In the genomic region with DNA sequence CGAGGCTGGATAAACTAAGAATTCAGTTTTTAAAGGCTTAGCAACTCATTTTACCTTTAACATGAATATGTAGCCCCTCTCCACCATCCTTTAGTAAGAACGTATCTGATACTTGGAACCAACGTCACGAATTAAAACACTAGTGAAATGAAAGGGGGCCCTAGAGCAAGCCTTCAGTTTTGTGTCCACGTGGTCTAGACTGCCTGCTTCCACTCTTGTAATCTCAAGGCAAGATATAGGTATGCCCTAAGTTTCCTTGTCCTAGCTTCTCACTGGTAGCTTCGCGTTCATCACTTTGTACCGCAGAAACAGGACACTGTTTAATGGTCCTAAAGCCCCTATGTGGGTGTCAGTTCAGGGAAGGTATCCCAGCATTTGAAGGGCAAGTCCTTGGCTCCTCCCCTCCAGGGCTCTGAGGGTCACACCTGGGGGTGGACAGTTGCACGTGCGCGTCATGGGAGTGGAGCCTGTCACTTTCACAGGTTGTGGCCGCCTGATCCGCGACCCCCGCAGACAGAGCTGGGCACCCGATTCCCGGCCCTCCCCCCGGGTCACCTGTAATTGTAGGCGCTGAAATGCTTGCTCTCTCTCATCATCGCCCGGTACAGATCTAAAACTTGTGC, we compare ENCODE assay signal across 8 mouse cellular contexts. TPM values are rescaled to one million over a fixed set of nuclear protein-coding genes. Genes with fewer than 3 reads are reported as not detected.
DNase-seq lines count a peak whose midpoint lies in the region; ATAC-seq and TF ChIP-seq lines count a peak whose summit lies in the region.

No protein-coding gene starts in this region.

- TF ChIP-seq CTCF in lung, postnatal 0 days (IDR thresholded peaks at IDR 0.05), result no peak

- in situ Hi-C loops in ES-E14 (cut with MboI; ENCODE audit: low sequenced_read_pairs in 2 of 2, unreplicated experiment in 2 of 2), result no loop called here

- H3K27me3 ChIP-seq in forebrain, embryonic 13.5 days, result no peaks in the 10 kb centered on the region
- no peaks in the 10 kb centered on the region for H3K27me3 ChIP-seq in lung, postnatal 0 days (replicated peaks; ENCODE audit: insufficient read depth, low read length)

- no peaks in the 10 kb centered on the region for H3K36me3 ChIP-seq in ES-E14 (ENCODE audit: control insufficient read depth, insufficient read depth, low read length, poor library complexity, severe bottlenecking)
- no peaks in the 10 kb centered on the region for H3K36me3 ChIP-seq in forebrain, embryonic 13.5 days (ENCODE audit: poor library complexity, severe bottlenecking)
- H3K36me3 ChIP-seq in lung, postnatal 0 days (ENCODE audit: insufficient read depth, low read length), result no peaks in the 10 kb centered on the region

- TF ChIP-seq EP300 in lung, postnatal 0 days (IDR thresholded peaks at IDR 0.05), result no peak

- peak overlapping the region; percentile 72 to 88 for H3K4me3 ChIP-seq in ES-E14 (ENCODE audit: insufficient read depth in 1 of 2, low read depth in 1 of 2, low read length in 2 of 2, poor library complexity in 1 of 2, severe bottlenecking in 1 of 2)
- peak overlapping the region; percentile 73 for H3K4me3 ChIP-seq in forebrain, embryonic 13.5 days
- peak overlapping the region; percentile 79 for H3K4me3 ChIP-seq in lung, postnatal 0 days (ENCODE audit: low read depth, low read length)

- no peaks in the 10 kb centered on the region for H3K9me3 ChIP-seq in ES-E14 (ENCODE audit: control insufficient read depth, insufficient read depth, low read depth, low read length)
- no peaks in the 10 kb centered on the region for H3K9me3 ChIP-seq in forebrain, embryonic 13.5 days (replicated peaks)
- no peaks in the 10 kb centered on the region for H3K9me3 ChIP-seq in lung, postnatal 0 days (ENCODE audit: low read length)

- no peak overlapping the region for H3K27ac ChIP-seq in ES-E14 (ENCODE audit: insufficient read depth, low read depth, low read length, poor library complexity, severe bottlenecking)
- H3K27ac ChIP-seq in forebrain, embryonic 13.5 days, result no peak overlapping the region
- H3K27ac ChIP-seq in lung, postnatal 0 days (ENCODE audit: low read length), result peak overlapping the region; percentile 91; the same call in 1 of the 2 replicates

- 7% methylated on average over 21 of the region's 21 CpGs for WGBS in forebrain, embryonic 13.5 days
- WGBS in lung, postnatal 0 days, result 6% methylated on average over 21 of the region's 21 CpGs

- DNase-seq in ES-E14 (ENCODE audit: low read depth, low spot score), result peak; percentile 30
- peak; percentile 49 for DNase-seq in heart, postnatal 4 days
- DNase-seq in layer of hippocampus, postnatal 14 days (ENCODE audit: low spot score in 2 of 2), result peak; percentile 22 to 29
- peak; percentile 51 for DNase-seq in lung, postnatal 0 days (ENCODE audit: low spot score)
- DNase-seq in retina, embryonic 14.5 days (ENCODE audit: low spot score), result peak; percentile 38
- DNase-seq in thymus, postnatal 36 days, result peak; percentile 20 to 49

- peak overlapping the region; percentile 91 for H3K4me2 ChIP-seq in forebrain, embryonic 13.5 days
- H3K4me2 ChIP-seq in lung, postnatal 0 days (replicated peaks; ENCODE audit: low read depth, low read length), result peak overlapping the region; percentile 65

- no peaks in the 10 kb centered on the region; a peak in 2 of 4 replicates for H3K4me1 ChIP-seq in ES-E14 (ENCODE audit: control insufficient read depth in 2 of 2, insufficient read depth in 2 of 2, low read length in 2 of 2, poor library complexity in 1 of 2)
- H3K4me1 ChIP-seq in forebrain, embryonic 13.5 days, result peaks cover 19% of the 10 kb centered on the region
- no peaks in the 10 kb centered on the region for H3K4me1 ChIP-seq in lung, postnatal 0 days (ENCODE audit: insufficient read depth, low read depth, low read length)

- peak; percentile 33 for ATAC-seq in cerebellum, adult (ENCODE audit: insufficient number of reproducible peaks, low FRiP score, low TSS enrichment)
- peak; percentile 20 for ATAC-seq in forebrain, embryonic 13.5 days
- ATAC-seq in lung, postnatal 0 days, result no peak

- peak overlapping the region; percentile 80 for H3K9ac ChIP-seq in ES-E14 (ENCODE audit: insufficient read depth, low read depth, low read length, poor library complexity, severe bottlenecking)
- H3K9ac ChIP-seq in forebrain, embryonic 13.5 days, result peak overlapping the region; percentile 78
- peak overlapping the region; percentile 54 for H3K9ac ChIP-seq in lung, postnatal 0 days (replicated peaks; ENCODE audit: low read depth)

TF ChIP-seq in ES-E14, 5 proteins besides CTCF, POLR2A, EP300 and RAD21:
- TF ChIP-seq ZNF384 (IDR thresholded peaks at IDR 0.05; ENCODE audit: low read depth, low read length) (no peak), MAFK (IDR thresholded peaks at IDR 0.05; ENCODE audit: insufficient read depth, low read depth, low read length) (no peak), CHD2 (IDR thresholded peaks at IDR 0.05; ENCODE audit: low read depth, low read length) (no peak), ZC3H11A (IDR thresholded peaks at IDR 0.05; ENCODE audit: borderline replicate concordance, low read depth, low read length) (no peak), HCFC1 (IDR thresholded peaks at IDR 0.05; ENCODE audit: borderline replicate concordance, insufficient read depth, low read length) (no peak)
TF ChIP-seq in ES-E14: peak in this region for 0.

RNA-seq across cellular contexts. Expression of gene Fars2, which starts 0.6 kb away (rescaled TPM):
- 22.0 and 34.2 TPM in 2 replicates for total RNA-seq in ES-E14 (2012; rRNA removed)
- 31.1 and 32.6 TPM in 2 replicates for polyA plus RNA-seq in forebrain, embryonic 13.5 days (2015; fragmentation: Nextera tagmentation; extraction: Ambion mirVana)
- 10 to 100 TPM; 68.5 to 71.0 TPM for total RNA-seq in heart, postnatal 4 days (2021)
- 10 to 100 TPM; 30.2 to 37.4 TPM for total RNA-seq in layer of hippocampus, postnatal 14 days (2021)
- 32.9 and 33.2 TPM in 2 replicates for polyA plus RNA-seq in lung, postnatal 0 days (2015; fragmentation: Nextera tagmentation; extraction: Ambion mirVana)

RNA-seq across cellular contexts. Expression of gene Lyrm4, which starts 0.7 kb away (rescaled TPM):
- 7.5 and 8.2 TPM in 2 replicates for total RNA-seq in ES-E14 (2012; rRNA removed)
- polyA plus RNA-seq in forebrain, embryonic 13.5 days (2015; fragmentation: Nextera tagmentation; extraction: Ambion mirVana), result 31.3 and 32.0 TPM in 2 replicates
- 10 to 100 TPM; 15.9 to 17.9 TPM for total RNA-seq in heart, postnatal 4 days (2021)
- 10 to 100 TPM; 18.9 to 19.8 TPM for total RNA-seq in layer of hippocampus, postnatal 14 days (2021)
- 23.5 and 26.7 TPM in 2 replicates for polyA plus RNA-seq in lung, postnatal 0 days (2015; fragmentation: Nextera tagmentation; extraction: Ambion mirVana)
